Mouse (Mus musculus) sigmoid colon, adult 10 weeks (tissue): Measurements from ENCODE around the gene Elovl2. TPM values are rescaled to one million over a fixed set of nuclear protein-coding genes. Genes with fewer than 3 reads are reported as not detected.

Experiments
- polyA plus RNA-seq: library from polyadenylated mRNA; stranded (reverse); fragments of 350-450 nt; fragmentation: Illumina TruSeq; extraction: RNeasy Lipid Tissue Mini Kit (QIAGEN cat#74804); gene quantifications from one replicate; pipeline ENCODE4 v1.2.3, GENCODE M21; 2014; ENCODE audit warnings: low read depth, low replicate concordance

Gene Elovl2
- 0.25 TPM for polyA plus RNA-seq

DNA sequence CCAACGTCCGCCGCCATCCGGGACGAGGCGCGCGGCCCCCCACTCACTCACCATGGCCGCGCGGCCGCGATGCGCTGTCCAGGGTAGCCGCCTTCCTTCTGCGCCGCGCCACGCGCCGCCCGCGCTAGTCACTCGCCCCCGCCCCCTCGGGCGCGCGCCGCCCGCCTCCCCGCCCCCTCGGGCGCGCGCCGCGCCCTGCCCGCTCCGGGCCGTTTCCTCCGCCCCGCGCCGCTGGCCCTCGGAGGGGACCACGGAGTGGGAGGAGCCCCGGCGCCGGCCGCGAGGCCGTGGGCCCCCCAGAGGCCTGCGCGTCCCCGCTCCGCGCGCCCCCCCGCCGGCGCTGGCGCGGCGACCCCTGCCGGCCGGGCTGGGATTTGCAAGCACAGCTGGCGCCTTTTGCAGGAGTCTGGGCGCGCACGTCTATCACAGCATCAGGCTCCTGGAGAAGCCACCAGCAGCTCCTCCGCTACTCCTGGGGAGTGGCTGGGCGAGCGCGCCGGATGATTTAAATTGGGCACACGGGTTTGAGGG is at the start of gene Elovl2:
Gene Elovl2 (minus strand): TSS at position 102 of the 531 bp plus-strand sequence.

DNA sequence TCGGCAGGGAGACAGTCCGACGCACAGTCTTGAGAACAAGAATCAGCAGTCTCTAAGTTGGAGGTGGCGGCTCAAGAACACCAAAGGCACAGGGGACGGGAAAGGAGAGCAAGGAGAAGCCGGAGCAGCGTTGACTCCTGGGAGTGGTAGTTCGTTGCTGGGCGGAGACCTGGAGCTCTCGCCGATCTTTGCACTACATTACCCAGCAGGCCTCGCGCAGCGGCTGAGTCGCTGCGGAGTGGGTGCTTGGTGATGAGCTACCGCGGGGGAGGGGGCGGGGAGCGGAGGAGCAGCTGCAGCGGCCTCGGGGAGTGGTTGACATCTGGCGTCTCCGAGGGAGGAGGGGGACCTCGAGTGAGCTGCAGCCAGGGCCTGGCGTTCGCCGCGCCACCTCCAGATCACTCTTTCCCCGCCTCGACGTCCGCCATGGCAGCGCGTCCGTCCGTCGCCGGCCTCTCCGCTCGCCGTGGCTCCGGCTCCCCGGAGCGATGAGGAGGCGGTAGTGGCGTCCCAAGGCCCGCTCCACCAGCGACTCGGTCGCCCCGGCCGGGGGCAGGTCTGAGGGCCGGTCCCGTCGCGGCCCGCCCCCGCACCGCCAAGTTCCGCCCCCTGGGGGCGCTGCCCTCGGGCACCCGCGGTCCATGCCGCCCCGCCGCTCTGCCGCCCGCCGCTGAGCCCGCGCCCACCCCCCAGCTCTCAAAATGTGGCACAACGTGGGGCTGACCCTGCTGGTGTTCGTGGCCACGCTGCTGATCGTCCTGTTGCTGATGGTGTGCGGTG is 29.5 kb upstream of the Elovl2 start, which contains the start of gene Smim13:
Gene Smim13 (plus strand): TSS at position 307 of the 780 bp plus-strand sequence.

Other genes with a start within 250 kb of the Elovl2 start
- gene Pak1ip1, start 219.4 kb downstream of the Elovl2 start, polyA plus RNA-seq = 53.0 TPM
- 39.7 TPM for gene Tmem14c, start 204.1 kb downstream of the Elovl2 start, polyA plus RNA-seq
- gene Mak, start 140.7 kb downstream of the Elovl2 start, polyA plus RNA-seq = not detected
- gene Gcm2, start 109.4 kb downstream of the Elovl2 start, polyA plus RNA-seq = not detected
- gene Sycp2l, start 106.1 kb downstream of the Elovl2 start, polyA plus RNA-seq = not detected
- gene Smim13, start 29.4 kb upstream of the Elovl2 start, polyA plus RNA-seq = 33.6 TPM
- not detected for gene Gm17364, start 53.6 kb upstream of the Elovl2 start, polyA plus RNA-seq